Mouse (Mus musculus): ENCODE data around the gene Mfsd4a.

Mfsd4a gene

DNA sequence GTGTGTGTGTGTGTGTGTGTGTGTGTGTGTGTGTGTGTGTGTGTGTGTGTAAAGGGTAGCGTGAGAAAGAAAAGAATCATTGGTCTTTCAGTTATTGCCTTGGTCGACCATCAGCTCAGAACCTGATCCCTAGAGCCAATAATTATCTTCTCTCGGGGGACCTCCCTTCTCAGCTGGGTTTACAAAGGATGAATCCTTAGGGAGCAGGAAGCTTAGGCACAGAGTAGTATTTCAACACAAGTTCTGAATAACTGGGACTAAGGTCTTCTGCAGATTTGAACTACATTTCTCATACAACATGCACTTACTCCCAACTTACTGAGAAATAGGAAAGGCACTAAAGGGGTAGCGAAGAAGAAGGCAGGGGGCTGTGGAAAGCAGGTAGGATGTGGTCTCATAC is 78.4 kb downstream of the Mfsd4a start:
- DNase-seq (ENCODE audit: low spot score), result no peak

DNA sequence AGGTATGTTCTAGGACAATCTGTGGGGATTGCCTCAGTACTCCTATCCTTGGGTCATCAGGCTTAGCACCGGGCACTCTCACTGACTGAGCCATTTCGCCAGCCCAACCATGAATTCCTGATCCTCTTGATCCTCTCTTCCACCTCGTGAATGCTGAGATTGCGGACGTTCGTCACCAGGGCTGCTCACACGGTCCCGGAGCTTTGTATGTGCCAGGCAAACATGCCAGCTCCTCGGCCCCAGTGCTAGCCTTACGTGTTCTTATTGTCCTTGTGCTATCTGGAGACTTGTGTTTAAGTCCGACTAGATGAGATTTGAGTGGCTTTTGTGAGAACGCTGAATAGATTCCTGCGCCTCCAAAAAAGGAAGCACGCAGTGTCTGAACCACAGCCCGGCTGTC is 80.4 kb downstream of the Mfsd4a start:
- no peak for DNase-seq (ENCODE audit: low spot score)

DNA sequence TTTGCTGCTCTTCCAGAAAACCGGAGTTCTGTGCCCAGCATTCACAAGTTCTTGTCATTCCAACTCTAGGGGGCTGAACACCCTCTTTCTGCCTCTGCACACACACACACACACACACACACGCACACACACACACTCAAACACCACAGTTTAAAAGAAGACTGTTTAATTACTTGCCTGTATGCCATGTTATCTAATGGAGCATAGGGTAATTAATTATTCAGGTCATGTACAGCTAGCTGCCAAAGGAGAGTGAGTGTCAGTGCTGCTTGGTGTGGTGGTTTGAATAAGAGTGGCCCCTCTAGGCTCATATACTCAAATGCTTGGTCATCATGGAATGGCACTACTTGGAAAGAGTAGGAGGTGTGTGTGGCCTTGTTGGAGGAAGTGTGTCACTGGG is 84.1 kb downstream of the Mfsd4a start:
- no peak for DNase-seq (ENCODE audit: low spot score)

DNA sequence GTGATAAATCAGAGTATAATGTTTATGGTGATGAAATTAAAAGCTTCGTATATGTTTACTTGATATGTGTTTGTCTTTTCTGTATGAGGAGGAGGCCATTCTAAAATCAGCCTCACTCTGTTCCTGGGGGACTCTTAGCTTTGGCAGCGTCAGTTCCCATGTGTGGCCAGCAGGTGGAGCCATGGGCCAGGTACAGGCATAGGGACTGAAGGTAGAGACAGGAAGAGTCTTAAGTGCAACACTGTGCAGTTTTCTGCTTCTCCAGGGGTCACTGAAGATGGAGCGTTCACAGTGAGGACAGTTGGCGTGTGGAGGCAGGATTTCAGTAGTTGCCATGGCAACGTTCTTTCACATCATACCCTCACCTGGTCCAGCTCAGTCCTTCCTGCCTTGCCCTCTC is 85.0 kb downstream of the Mfsd4a start:
- peak; percentile 81 for DNase-seq (ENCODE audit: low spot score)

DNA sequence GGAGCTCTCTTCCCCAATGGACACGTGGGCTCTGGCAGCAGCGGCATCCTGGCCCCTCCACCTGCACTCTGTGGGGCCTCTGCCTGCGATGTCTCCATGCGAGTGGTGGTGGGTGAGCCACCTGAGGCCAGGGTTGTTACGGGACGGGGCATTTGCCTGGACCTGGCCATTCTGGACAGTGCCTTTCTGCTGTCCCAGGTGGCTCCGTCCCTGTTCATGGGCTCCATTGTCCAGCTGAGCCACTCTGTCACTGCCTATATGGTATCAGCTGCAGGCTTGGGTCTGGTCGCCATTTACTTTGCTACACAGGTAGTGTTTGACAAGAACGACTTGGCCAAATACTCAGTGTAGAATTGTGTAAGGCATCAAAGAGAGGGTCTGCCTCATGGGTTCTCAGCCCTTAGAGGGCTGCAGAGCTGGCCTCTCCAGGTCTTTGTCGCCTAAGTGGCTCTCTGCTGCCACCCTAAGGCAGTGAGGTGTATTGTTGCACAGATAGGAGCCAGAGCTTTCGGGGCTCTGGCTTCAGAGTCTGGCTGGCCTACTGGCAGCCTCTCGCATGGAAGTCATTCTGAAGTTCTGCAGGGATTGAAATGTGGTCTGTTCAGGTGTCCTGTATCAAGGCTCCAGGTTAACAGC is 86.4 kb downstream of the Mfsd4a start:
- peak; percentile 79 for DNase-seq (ENCODE audit: low spot score)

DNA sequence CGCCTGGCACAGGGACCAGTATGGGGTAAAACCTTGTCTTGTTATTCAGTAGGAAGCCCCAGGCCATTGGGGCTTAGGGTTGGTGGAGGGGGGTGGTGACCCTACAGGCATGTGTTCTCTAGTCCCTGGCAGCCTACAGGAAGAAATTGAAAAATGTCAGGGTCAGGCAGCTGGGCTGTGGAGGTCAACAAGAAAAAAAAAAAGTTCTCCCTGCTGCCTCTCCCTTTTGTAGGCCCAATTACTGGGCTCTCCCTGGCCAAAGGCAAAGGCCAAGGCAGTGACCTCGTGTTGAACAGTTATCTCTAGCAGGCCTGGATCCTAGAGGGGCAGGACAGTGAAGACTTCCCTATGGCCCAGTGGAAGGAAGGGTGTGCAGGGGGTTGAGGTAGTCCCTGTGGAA is 87.4 kb downstream of the Mfsd4a start:
- DNase-seq (ENCODE audit: low spot score), result no peak

DNA sequence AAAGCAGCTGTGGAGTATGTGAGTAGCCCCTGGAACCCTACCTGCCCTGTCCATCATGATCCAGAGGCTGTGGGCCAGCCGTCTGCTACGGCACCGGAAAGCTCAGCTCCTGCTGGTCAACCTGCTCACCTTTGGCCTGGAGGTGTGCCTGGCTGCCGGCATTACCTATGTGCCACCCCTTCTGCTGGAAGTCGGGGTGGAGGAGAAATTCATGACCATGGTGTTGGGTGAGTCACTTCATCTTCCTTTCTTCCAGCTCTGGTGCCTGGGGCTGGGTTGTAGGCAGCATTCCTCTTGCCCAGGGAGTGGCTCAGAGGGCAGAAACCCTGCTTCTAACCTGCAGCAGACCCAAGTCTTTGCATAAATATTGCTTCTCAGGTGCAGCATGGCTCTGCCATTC is 91.0 kb downstream of the Mfsd4a start:
- peak; percentile 58 for DNase-seq (ENCODE audit: low spot score)

DNA sequence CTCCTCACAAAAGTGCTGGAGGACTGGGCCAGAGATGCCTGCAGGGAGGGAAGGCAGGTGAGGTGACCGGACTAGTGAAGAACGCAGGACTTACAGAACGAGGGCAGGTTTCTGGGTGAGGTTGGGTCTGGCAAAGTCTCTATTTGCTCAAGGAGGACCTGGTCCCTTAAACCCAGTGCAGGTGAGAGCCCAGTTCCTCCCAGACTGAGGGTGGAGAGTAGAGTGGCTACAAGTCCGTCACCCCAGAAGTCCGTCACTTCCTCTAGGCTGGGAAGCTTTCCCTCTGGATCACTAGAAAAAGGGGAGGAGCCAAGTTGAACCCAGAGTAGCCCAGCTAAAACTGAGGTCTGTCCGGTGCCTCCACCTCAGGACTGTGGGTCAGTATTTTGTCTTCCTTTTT is 93.9 kb downstream of the Mfsd4a start:
- no peak for DNase-seq (ENCODE audit: low spot score)

Measured in urinary bladder, postnatal 14 days (tissue).